Mouse (Mus musculus): ENCODE results near the gene Bnipl.

DNA sequence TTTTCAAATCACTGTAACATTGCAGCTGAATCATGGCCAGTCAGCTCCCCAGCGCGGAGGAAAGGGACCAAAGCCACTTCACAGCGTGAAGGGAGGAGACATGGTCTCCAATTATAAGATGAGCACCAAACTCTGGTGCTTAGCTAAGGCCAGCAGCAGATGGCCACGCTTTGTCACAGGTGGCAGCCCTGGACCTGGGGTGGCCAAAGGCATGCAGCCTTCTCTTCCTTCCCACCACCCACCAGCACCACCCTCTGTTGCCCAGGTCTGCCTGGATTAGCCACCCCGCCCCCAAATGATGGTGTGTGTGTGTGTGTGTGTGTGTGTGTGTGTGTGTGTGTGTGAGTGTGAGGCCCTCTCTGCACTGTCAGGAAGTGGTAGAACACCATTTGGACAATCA lies 22.5 kb upstream of the Bnipl start:
- TF ChIP-seq CTCF (IDR thresholded peaks at IDR 0.05; ENCODE audit: borderline replicate concordance, insufficient read depth, low read length) (no peak), POLR2A (IDR thresholded peaks at IDR 0.05; ENCODE audit: low read depth, low read length) (no peak)

Measured in embryonic fibroblast, embryonic 13.5 days (primary cell).